Mouse (Mus musculus): ENCODE data around the gene Sppl3. TPM values are rescaled to one million over a fixed set of nuclear protein-coding genes. Genes with fewer than 3 reads are reported as not detected.

The Sppl3 gene
- polyA plus RNA-seq, 1 experiment from 2014 or later: 16.6 TPM

DNA sequence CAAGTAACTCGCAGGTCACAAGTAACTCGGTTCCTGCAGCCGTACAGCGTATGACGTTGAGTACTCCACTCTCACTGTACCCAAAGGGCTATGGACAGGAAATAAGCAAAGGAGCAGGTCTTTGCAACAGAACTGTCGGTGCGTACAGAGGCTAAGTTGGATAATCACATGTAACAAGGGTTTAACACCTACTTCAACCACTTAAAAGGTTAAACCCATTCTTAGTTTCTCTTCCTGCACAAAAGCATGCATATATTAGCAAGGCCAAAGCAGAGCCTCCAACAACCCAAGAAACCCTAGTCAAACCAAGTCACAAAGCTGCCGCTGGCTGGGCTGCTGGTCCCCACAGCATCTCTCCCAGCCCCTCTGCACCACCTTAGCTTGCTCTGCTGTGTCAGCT lies 121.5 kb downstream of the Sppl3 start:
- H3K27me3 ChIP-seq (replicated peaks; ENCODE audit: insufficient read depth, low read length): no peaks in the 10 kb centered on the region
- DNase-seq (ENCODE audit: low spot score) (no peak), ATAC-seq (no peak)
- H3K4me2 ChIP-seq (replicated peaks; ENCODE audit: low read depth, low read length): no peak overlapping the region
- peaks cover 5% of the 10 kb centered on the region; the same call in 1 of the 2 replicates for H3K4me1 ChIP-seq (ENCODE audit: insufficient read depth, low read depth, low read length)
- H3K27ac ChIP-seq (ENCODE audit: low read length): no peak overlapping the region
- no peak for TF ChIP-seq EP300 (IDR thresholded peaks at IDR 0.05)
- no peak for TF ChIP-seq CTCF (IDR thresholded peaks at IDR 0.05)
- 75% methylated on average over 8 of the region's 8 CpGs for WGBS
- no peak overlapping the region for H3K4me3 ChIP-seq (ENCODE audit: low read depth, low read length)
- no peaks in the 10 kb centered on the region for H3K9me3 ChIP-seq (ENCODE audit: low read length)
- peaks cover 7% of the 10 kb centered on the region for H3K36me3 ChIP-seq (ENCODE audit: insufficient read depth, low read length)
- no peak overlapping the region for H3K9ac ChIP-seq (replicated peaks; ENCODE audit: low read depth)

GRCm38 (mm10) chr5:115133358-115134066 lies 122.6 kb downstream of the Sppl3 start:
- Histone ChIP-seq H3K4me2 (replicated peaks; ENCODE audit: low read depth, low read length) (peak overlapping the region; percentile 98), H3K4me3 (ENCODE audit: low read depth, low read length) (peak overlapping the region; percentile 94), H3K36me3 (ENCODE audit: insufficient read depth, low read length) (peaks cover 7% of the 10 kb centered on the region), H3K9ac (replicated peaks; ENCODE audit: low read depth) (no peak overlapping the region), H3K4me1 (ENCODE audit: insufficient read depth, low read depth, low read length) (peaks cover 5% of the 10 kb centered on the region; the same call in 1 of the 2 replicates), H3K27ac (ENCODE audit: low read length) (no peak overlapping the region), H3K27me3 (replicated peaks; ENCODE audit: insufficient read depth, low read length) (no peaks in the 10 kb centered on the region), H3K9me3 (ENCODE audit: low read length) (no peaks in the 10 kb centered on the region)
- TF ChIP-seq CTCF (IDR thresholded peaks at IDR 0.05) (no peak), EP300 (IDR thresholded peaks at IDR 0.05) (no peak)
- DNase-seq (ENCODE audit: low spot score) (no peak), ATAC-seq (no peak)
- 57% methylated on average over 6 of the region's 6 CpGs for WGBS

DNA sequence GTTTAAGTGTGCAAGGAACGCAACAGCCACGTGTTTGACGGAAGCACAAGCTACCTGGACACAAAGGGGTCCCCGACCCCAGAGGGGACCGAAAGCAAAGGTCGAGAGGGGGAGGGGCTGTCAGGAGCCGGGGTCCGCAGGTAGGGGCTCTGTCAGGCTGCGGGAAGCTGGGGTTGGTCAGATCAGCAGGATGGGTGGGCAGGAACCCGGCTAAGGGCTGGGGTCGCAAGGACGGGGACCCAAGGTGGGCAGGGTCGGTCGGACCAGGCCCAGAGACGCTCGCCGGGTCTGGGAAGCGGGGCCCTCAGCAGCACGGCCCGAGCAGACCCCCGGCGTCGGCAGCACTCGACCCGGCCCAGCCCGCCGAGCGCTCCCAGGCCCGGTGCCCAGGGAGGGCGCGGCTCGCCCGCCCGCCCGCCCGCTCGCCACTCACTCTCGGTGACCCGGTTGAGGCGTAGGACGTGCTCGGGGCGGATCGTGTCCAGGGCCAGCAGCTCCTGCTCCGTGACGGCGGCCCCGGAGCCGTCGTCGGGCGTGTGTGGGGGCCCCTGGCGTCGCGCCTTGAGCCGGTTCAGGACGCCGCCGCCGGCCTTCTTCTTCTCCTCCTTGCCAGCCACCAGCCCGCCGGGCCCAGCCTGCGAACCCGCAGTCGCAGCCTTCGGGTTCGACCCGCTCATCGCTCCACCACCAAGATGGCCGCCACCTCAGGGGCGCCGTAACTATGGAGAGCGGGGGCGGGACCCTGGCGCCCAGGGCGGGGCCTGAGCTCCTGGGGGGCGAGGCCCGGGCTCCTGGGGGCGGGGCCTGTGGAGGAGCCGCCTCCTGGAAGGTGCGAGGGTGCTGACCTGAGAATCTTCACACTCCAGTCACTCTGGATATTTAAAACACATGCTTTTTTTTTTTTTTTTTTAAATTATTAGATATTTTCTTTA lies 123.6 kb downstream of the Sppl3 start, which contains the start of gene Unc119b:
Unc119b (minus strand) TSS at position 742 of the 932 bp plus-strand sequence.
- WGBS: 2% methylated on average over 48 of the region's 81 CpGs
- Histone ChIP-seq H3K27ac (ENCODE audit: low read length) (no peak within 1 kb of the TSS), H3K9ac (replicated peaks; ENCODE audit: low read depth) (peak within 1 kb of the TSS; percentile 68), H3K4me2 (replicated peaks; ENCODE audit: low read depth, low read length) (peak within 1 kb of the TSS; percentile 98), H3K9me3 (ENCODE audit: low read length) (no peaks in the 10 kb centered on the region), H3K27me3 (replicated peaks; ENCODE audit: insufficient read depth, low read length) (no peaks in the 10 kb centered on the region), H3K36me3 (ENCODE audit: insufficient read depth, low read length) (peaks cover 7% of the 10 kb centered on the region), H3K4me3 (ENCODE audit: low read depth, low read length) (peak within 1 kb of the TSS; percentile 94), H3K4me1 (ENCODE audit: insufficient read depth, low read depth, low read length) (peaks cover 5% of the 10 kb centered on the region; the same call in 1 of the 2 replicates)
- DNase-seq (ENCODE audit: low spot score) (peak; percentile 91), ATAC-seq (peak; percentile 98)
- TF ChIP-seq CTCF (IDR thresholded peaks at IDR 0.05) (no peak), EP300 (IDR thresholded peaks at IDR 0.05) (no peak)

- 50% methylated on average over 4 of the region's 4 CpGs for WGBS
- no peak overlapping the region for H3K9ac ChIP-seq (replicated peaks; ENCODE audit: low read depth)
Measured at GRCm38 (mm10) chr5:115139124-115139523, 128.2 kb downstream of the Sppl3 start.

DNA sequence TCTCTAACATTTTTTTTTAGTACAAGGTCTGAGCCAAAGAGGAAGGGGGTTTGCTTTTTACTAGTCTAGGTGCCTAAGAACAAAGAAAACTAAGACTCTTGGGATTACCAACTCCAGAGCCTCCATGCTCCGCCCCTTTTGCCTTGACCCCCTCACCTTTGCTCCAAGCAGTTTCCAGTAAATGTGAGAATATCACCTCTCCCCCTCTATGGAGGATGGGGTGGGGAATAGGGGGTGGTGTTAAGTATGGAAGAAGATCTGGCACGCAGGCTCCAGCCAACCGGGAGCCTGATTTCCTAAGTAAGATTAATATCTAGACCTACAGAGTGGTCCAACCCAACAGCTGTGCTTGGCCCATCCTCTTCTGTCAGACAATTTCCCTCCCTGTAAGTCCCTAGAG lies 129.8 kb downstream of the Sppl3 start:
- no peaks in the 10 kb centered on the region for H3K9me3 ChIP-seq (ENCODE audit: low read length)
- no peaks in the 10 kb centered on the region for H3K27me3 ChIP-seq (replicated peaks; ENCODE audit: insufficient read depth, low read length)
- no peak for TF ChIP-seq CTCF (IDR thresholded peaks at IDR 0.05)
- no peak for TF ChIP-seq EP300 (IDR thresholded peaks at IDR 0.05)
- no peak overlapping the region for H3K4me2 ChIP-seq (replicated peaks; ENCODE audit: low read depth, low read length)
- no peak for DNase-seq (ENCODE audit: low spot score)
- no peaks in the 10 kb centered on the region for H3K36me3 ChIP-seq (ENCODE audit: insufficient read depth, low read length)
- H3K4me3 ChIP-seq (ENCODE audit: low read depth, low read length): no peak overlapping the region
- no peak overlapping the region for H3K27ac ChIP-seq (ENCODE audit: low read length)
- no peaks in the 10 kb centered on the region for H3K4me1 ChIP-seq (ENCODE audit: insufficient read depth, low read depth, low read length)
- no peak for ATAC-seq
- WGBS: 63% methylated on average over 3 of the region's 3 CpGs
- H3K9ac ChIP-seq (replicated peaks; ENCODE audit: low read depth): no peak overlapping the region

More at GRCm38 (mm10) chr5:115139124-115139523, 128.2 kb downstream of the Sppl3 start:
- H3K4me2 ChIP-seq (replicated peaks; ENCODE audit: low read depth, low read length): no peak overlapping the region
- DNase-seq (ENCODE audit: low spot score) (no peak), ATAC-seq (no peak)
- no peak overlapping the region for H3K27ac ChIP-seq (ENCODE audit: low read length)
- H3K4me1 ChIP-seq (ENCODE audit: insufficient read depth, low read depth, low read length): no peaks in the 10 kb centered on the region
- no peaks in the 10 kb centered on the region for H3K36me3 ChIP-seq (ENCODE audit: insufficient read depth, low read length)
- H3K4me3 ChIP-seq (ENCODE audit: low read depth, low read length): no peak overlapping the region
- H3K27me3 ChIP-seq (replicated peaks; ENCODE audit: insufficient read depth, low read length): no peaks in the 10 kb centered on the region
- TF ChIP-seq CTCF (IDR thresholded peaks at IDR 0.05): no peak
- TF ChIP-seq EP300 (IDR thresholded peaks at IDR 0.05): no peak
- H3K9me3 ChIP-seq (ENCODE audit: low read length): no peaks in the 10 kb centered on the region

DNA sequence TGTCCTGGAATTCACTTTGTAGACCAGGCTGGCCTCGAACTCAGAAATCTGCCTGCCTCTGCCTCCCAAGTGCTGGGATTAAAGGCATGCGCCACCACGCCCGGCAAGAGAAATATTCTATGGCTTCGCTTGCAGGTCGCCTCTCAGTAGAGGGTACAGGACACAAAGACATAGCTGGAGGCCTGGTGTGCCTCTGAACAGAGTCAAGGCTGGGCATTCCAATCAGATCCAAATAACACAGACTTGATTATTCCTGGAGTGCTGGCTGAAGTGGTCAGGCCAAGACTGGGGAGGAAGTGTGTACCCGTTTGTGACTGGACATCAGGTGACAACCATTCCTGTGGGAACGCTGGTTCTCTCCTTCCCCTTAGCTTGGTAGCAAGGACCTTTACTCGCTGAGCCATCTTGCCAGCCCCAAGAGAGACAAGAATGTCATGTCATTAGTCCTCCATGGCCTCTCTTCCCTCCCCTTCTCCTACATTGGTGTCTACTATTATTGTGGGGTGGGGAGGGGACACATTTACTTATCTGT lies 131.3 kb downstream of the Sppl3 start:
- H3K4me2 ChIP-seq (replicated peaks; ENCODE audit: low read depth, low read length): no peak overlapping the region
- no peaks in the 10 kb centered on the region for H3K27me3 ChIP-seq (replicated peaks; ENCODE audit: insufficient read depth, low read length)
- DNase-seq (ENCODE audit: low spot score) (no peak), ATAC-seq (no peak)
- H3K4me1 ChIP-seq (ENCODE audit: insufficient read depth, low read depth, low read length): no peaks in the 10 kb centered on the region
- H3K36me3 ChIP-seq (ENCODE audit: insufficient read depth, low read length): peaks cover 5% of the 10 kb centered on the region; the same call in 1 of the 2 replicates
- WGBS: 89% methylated on average over 9 of the region's 9 CpGs
- H3K27ac ChIP-seq (ENCODE audit: low read length): no peak overlapping the region
- no peaks in the 10 kb centered on the region for H3K9me3 ChIP-seq (ENCODE audit: low read length)
- H3K4me3 ChIP-seq (ENCODE audit: low read depth, low read length): no peak overlapping the region
- no peak overlapping the region for H3K9ac ChIP-seq (replicated peaks; ENCODE audit: low read depth)
- TF ChIP-seq EP300 (IDR thresholded peaks at IDR 0.05) (no peak), CTCF (IDR thresholded peaks at IDR 0.05) (no peak)

Measured in lung, postnatal 0 days (tissue).